Mouse (Mus musculus) right cerebral cortex, postnatal 25 days (tissue): ENCODE data around the gene 1700030K09Rik.

Experiments used
- DNase-seq: peaks from one replicate; pipeline ENCODE4 v3.0.0; 2022

1700030K09Rik gene

GRCm38 (mm10) chr8:72464211-72464610 is 20.5 kb downstream of the 1700030K09Rik start:
- DNase-seq: no peak

- DNase-seq: no peak
Observed at GRCm38 (mm10) chr8:72469243-72469642, 25.6 kb downstream of the 1700030K09Rik start.

GRCm38 (mm10) chr8:72469984-72470383 is 26.3 kb downstream of the 1700030K09Rik start:
- no peak for DNase-seq

- DNase-seq: no peak
Observed at GRCm38 (mm10) chr8:72470684-72471083, 27.0 kb downstream of the 1700030K09Rik start.

- DNase-seq: peak; percentile 99
Observed at GRCm38 (mm10) chr8:72474826-72475546, 31.3 kb downstream of the 1700030K09Rik start, which contains the start of gene Cherp. TSS of gene Cherp (minus strand) at chr8:72475226.

GRCm38 (mm10) chr8:72485456-72486199 is 41.9 kb downstream of the 1700030K09Rik start:
- DNase-seq: no peak

GRCm38 (mm10) chr8:72487014-72487413 is 43.3 kb downstream of the 1700030K09Rik start:
- no peak for DNase-seq

- DNase-seq: no peak
Observed at GRCm38 (mm10) chr8:72491017-72491416, 47.3 kb downstream of the 1700030K09Rik start.

- DNase-seq: peak; percentile 66
Observed at GRCm38 (mm10) chr8:72491680-72492621, 48.3 kb downstream of the 1700030K09Rik start, which contains the start of gene Slc35e1. TSS of gene Slc35e1 (minus strand) at chr8:72492614.

- DNase-seq: peak; percentile 99
Observed at GRCm38 (mm10) chr8:72492622-72493081, 49.0 kb downstream of the 1700030K09Rik start.

GRCm38 (mm10) chr8:72493381-72493780 is 49.7 kb downstream of the 1700030K09Rik start:
- DNase-seq: no peak

GRCm38 (mm10) chr8:72495411-72496111 is 51.9 kb downstream of the 1700030K09Rik start:
- DNase-seq: no peak

GRCm38 (mm10) chr8:72496217-72496616 is 52.5 kb downstream of the 1700030K09Rik start:
- no peak for DNase-seq

- no peak for DNase-seq
Observed at GRCm38 (mm10) chr8:72497911-72498310, 54.2 kb downstream of the 1700030K09Rik start.

GRCm38 (mm10) chr8:72498527-72498926 is 54.8 kb downstream of the 1700030K09Rik start:
- DNase-seq: no peak

GRCm38 (mm10) chr8:72499521-72500284 is 56.0 kb downstream of the 1700030K09Rik start:
- DNase-seq: no peak

GRCm38 (mm10) chr8:72500521-72500931 is 56.8 kb downstream of the 1700030K09Rik start:
- DNase-seq: no peak

GRCm38 (mm10) chr8:72504137-72504536 is 60.5 kb downstream of the 1700030K09Rik start:
- DNase-seq: peak; percentile 71

GRCm38 (mm10) chr8:72504637-72505314 is 61.1 kb downstream of the 1700030K09Rik start:
- no peak for DNase-seq

- no peak for DNase-seq
Observed at GRCm38 (mm10) chr8:72507505-72507904, 63.8 kb downstream of the 1700030K09Rik start.
